Mouse (Mus musculus) lung, adult 10 weeks (tissue): Measurements from ENCODE around the gene Cfap206. TPM values are rescaled to one million over a fixed set of nuclear protein-coding genes. Genes with fewer than 3 reads are reported as not detected.

Experiments used
- polyA plus RNA-seq: library from polyadenylated mRNA; stranded (reverse); fragments of 350-450 nt; fragmentation: Illumina TruSeq; extraction: RNeasy Lipid Tissue Mini Kit (QIAGEN cat#74804); gene quantifications from one replicate; pipeline ENCODE4 v1.2.3, GENCODE M21; 2014; ENCODE audit warnings: low read depth, low replicate concordance; ENCODE audit not compliant: insufficient read depth

Gene Cfap206
- 11.8 TPM for polyA plus RNA-seq

GRCm38 (mm10) chr4:34729851-34730341, at the start of gene Cfap206:
Cfap206 (minus strand) TSS chr4:34730206.

DNA sequence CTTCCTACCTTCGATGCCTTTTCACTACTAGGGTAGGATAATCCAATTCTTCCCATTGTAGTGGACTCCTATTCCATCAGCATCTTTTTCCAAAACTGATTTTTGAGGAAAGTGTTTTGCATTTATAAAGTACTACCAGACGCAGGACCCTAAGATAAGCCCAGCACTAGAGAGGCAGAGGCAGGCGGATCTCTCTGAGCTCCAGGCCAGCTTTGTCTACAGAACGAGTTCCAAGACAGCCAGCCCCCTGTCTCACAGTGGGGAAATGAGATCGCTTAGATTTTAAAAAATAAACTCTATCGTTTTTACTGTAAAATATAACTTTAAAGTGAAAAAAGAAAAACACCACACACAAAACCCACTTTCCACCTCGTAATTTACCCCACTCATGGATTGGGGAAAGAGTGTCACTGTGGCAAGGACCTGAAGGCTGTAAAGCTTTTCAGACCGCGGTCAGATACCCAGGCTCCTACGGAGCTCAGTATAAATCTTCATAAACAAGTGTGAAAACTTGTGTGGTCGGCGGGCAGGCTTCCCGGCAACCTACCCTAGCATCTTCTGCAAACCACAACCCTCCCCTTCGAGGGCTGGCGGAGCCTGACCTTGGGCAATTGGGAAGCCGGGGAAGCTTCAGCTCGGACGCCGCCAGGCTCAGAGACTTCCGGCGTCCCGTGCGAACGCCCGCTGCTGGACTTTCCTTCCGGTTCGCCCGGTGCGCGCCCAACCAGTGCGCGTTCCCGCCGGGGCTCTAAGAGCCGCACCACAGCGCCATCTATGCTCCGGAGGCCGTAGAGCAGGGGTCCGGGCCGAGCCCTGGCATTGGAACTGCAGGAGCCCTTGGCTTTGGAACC, 47.9 kb upstream of the Cfap206 start, which contains the start of gene Smim8:
Smim8 (minus strand) TSS at position 747 of the 851 bp plus-strand sequence.

DNA sequence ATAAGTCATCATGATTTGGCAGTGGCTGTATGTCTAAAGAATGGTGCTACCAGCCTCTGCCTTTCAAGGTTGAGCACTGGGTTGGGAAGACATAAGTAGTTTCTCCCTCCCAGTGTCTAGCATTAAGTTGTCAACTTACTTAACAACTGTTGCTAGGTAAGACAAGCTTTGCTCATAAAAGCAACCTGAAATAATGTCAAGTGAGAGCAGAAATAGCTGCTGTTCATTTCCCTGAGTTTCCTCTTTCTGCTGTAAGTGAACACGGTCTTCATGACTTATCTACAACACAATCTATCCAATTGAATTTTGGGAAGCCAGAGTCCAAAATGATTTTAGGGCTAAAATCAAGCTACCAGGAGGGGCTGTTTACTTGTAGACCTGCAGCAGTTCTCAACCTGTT, 26.2 kb upstream of the Cfap206 start, which contains the start of gene Gm136:
Gm136 (minus strand) TSS at position 101 of the 400 bp plus-strand sequence.

DNA sequence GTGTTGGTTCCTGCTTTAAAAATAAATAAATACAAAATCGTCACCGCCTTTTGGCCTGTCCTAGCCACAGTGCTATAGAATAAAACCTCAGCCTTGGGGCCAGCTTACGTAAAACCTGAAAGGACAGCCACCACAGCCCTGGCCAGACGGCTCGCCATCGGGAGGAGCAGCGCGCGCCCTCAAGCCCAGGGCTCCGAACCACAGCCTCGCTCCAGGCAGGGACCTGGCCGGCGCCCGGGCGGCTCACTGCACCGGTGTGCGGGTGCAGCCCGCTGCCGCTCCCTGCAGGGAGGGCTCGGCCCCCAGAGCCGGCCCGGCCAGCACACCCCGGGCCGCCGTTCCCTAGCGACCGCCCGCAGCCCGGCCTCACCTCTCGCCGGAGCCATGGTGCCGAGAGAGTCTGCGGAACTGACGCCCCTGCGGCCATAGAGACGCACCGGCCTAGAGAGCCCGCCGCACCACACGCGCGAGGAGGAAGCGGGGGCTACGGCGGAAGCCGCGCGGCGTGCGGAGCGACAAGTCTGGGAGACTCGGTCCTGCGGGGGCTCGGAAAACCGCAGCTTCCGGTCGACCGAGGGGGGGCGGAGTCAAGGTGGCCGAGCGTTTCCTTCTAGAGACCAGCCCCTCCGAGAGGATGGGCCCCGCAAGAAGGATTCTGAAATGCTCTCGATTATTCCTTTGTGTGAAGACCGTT, 43.0 kb downstream of the Cfap206 start, which contains the start of gene Slc35a1:
Slc35a1 (minus strand) TSS at position 565 of the 694 bp plus-strand sequence.

Other genes with a start within 250 kb of the Cfap206 start
- gene Akirin2, start 179.3 kb downstream of the Cfap206 start, polyA plus RNA-seq, result 48.9 TPM
- 16.9 TPM for gene Orc3, start 115.3 kb downstream of the Cfap206 start, polyA plus RNA-seq
- 12.7 TPM for gene Rars2, start 115.2 kb downstream of the Cfap206 start, polyA plus RNA-seq
- 25.3 TPM for gene Slc35a1, start 42.8 kb downstream of the Cfap206 start, polyA plus RNA-seq
- not detected for gene Gm136, start 26.1 kb upstream of the Cfap206 start, polyA plus RNA-seq
- gene Smim8, start 48.2 kb upstream of the Cfap206 start, polyA plus RNA-seq, result 27.0 TPM
- gene Zfp292, start 152.8 kb upstream of the Cfap206 start, polyA plus RNA-seq, result 3.0 TPM
- gene Cga, start 163.6 kb upstream of the Cfap206 start, polyA plus RNA-seq, result not detected